Mouse (Mus musculus): ENCODE measurements around the gene Fam104a. TPM values are rescaled to one million over a fixed set of nuclear protein-coding genes. Genes with fewer than 3 reads are reported as not detected.

Fam104a gene
- total RNA-seq (2014; rRNA removed; ENCODE audit: low replicate concordance), result 23.3 and 25.2 TPM in 2 replicates
- polyA plus RNA-seq (2015; fragmentation: Nextera tagmentation; extraction: Ambion mirVana), result 32.7 and 33.6 TPM in 2 replicates

DNA sequence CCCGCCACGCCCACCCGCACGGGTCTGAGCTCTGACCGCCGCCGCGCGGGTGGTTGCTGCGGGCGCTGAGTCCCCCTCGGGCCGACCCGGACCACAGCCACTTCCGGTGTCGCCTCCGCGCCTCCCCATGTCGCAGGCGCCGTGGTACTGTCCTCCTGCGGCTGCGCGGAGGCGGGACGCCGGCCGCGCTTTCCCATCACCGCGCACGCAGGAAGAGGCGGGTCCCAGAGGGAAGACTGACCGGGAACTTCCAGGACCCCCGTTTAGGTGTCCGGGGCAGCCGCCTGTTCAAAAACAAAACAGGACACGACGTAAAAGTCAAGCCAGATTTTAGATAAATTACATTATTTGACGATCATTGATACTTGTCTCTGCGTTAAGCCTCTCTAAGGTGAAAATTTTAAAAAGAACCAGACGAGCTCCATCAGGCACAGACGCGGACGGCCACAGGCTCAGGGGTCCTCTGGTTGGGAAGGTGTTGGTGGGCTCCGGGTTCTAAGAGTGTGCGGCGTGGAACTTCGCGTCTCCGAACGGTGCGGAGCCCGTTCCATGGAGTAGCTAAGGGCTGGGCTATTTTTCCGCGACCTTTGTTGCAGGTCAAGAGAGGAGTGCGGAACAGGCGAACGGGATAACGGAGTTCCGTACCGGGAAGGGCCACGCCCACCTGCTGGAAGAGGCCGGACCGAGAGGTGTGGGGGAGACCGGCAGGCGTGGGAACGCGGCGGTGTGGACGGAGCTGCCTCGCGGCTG lies at the start of gene Fam104a, which contains the start of gene D11Wsu47e:
Gene Fam104a, minus strand, starts transcription at position 199 of the 750 bp plus-strand sequence.
Gene D11Wsu47e, plus strand, starts transcription at position 456 of the 750 bp plus-strand sequence.
- under 1% methylated on average over 72 of the region's 73 CpGs for WGBS
- no peaks in the 10 kb centered on the region for H3K9me3 ChIP-seq (replicated peaks; ENCODE audit: control insufficient read depth, low read length)
- ATAC-seq (ENCODE audit: insufficient read depth, low read depth), result peak; percentile 96

GRCm38 (mm10) chr11:113731945-113732612 lies 48.1 kb upstream of the Fam104a start:
- no peaks in the 10 kb centered on the region for H3K27me3 ChIP-seq (ENCODE audit: control insufficient read depth, insufficient read depth, low read length)
- no peak overlapping the region for H3K4me2 ChIP-seq (ENCODE audit: low read depth, low read length)
- DNase-seq (ENCODE audit: low spot score) (no peak), ATAC-seq (ENCODE audit: insufficient read depth, low read depth) (no peak)
- no peak overlapping the region for H3K4me3 ChIP-seq (ENCODE audit: low read depth, low read length)
- H3K36me3 ChIP-seq (replicated peaks; ENCODE audit: control insufficient read depth, insufficient read depth, low read length), result peaks cover 24% of the 10 kb centered on the region
- TF ChIP-seq EP300 (IDR thresholded peaks at IDR 0.05; ENCODE audit: low read depth), result no peak
- peak; percentile 2; the same call in 1 of the 2 replicates for TF ChIP-seq CTCF (IDR thresholded peaks at IDR 0.05; ENCODE audit: low read depth)
- peaks cover 19% of the 10 kb centered on the region for H3K4me1 ChIP-seq (ENCODE audit: control insufficient read depth, insufficient read depth)
- no peak overlapping the region for H3K9ac ChIP-seq (replicated peaks; ENCODE audit: low read depth, low read length)
- H3K27ac ChIP-seq (ENCODE audit: low read depth), result no peak overlapping the region
- WGBS, result 89% methylated on average over 10 of the region's 10 CpGs
- H3K9me3 ChIP-seq (replicated peaks; ENCODE audit: control insufficient read depth, low read length), result no peaks in the 10 kb centered on the region

More for the DNA sequence above, at the start of gene Fam104a, which contains the start of gene D11Wsu47e:
- Histone ChIP-seq H3K4me3 (ENCODE audit: low read depth, low read length) (peak within 1 kb of the TSS; percentile 89), H3K4me1 (ENCODE audit: control insufficient read depth, insufficient read depth) (peaks cover 31% of the 10 kb centered on the region), H3K36me3 (replicated peaks; ENCODE audit: control insufficient read depth, insufficient read depth, low read length) (peaks cover 14% of the 10 kb centered on the region), H3K9ac (replicated peaks; ENCODE audit: low read depth, low read length) (peak within 1 kb of the TSS; percentile 89), H3K27me3 (ENCODE audit: control insufficient read depth, insufficient read depth, low read length) (no peaks in the 10 kb centered on the region), H3K27ac (ENCODE audit: low read depth) (peak within 1 kb of the TSS; percentile 96), H3K4me2 (ENCODE audit: low read depth, low read length) (peak within 1 kb of the TSS; percentile 91)
- TF ChIP-seq CTCF (IDR thresholded peaks at IDR 0.05; ENCODE audit: low read depth), result no peak
- peak; percentile 96 for TF ChIP-seq EP300 (IDR thresholded peaks at IDR 0.05; ENCODE audit: low read depth)
- peak; percentile 94 for DNase-seq (ENCODE audit: low spot score)

DNA sequence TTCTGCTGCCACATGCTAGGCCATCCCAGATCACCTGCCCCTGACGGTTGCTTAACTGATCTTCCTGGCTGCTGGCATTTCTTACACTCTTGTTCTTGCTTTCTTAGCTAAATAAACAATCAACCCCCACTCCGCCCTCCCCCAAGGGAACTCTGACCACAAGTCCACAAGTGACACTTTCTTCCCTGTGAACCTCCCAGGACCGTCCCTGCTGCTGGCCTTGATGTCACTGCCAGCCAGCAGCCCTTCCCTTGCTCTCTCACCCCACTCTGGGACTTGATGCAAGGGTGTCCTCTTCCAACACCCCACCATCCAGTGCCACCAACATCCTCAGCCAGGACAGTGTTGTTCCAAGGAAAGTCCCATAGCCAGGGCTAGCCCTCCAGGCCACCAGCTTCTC lies 46.9 kb upstream of the Fam104a start:
- H3K9me3 ChIP-seq (replicated peaks; ENCODE audit: control insufficient read depth, low read length), result no peaks in the 10 kb centered on the region
- peaks cover 19% of the 10 kb centered on the region for H3K4me1 ChIP-seq (ENCODE audit: control insufficient read depth, insufficient read depth)
- DNase-seq (ENCODE audit: low spot score), result no peak
- 72% methylated on average over 3 of the region's 3 CpGs for WGBS
- no peaks in the 10 kb centered on the region for H3K27me3 ChIP-seq (ENCODE audit: control insufficient read depth, insufficient read depth, low read length)
- H3K9ac ChIP-seq (replicated peaks; ENCODE audit: low read depth, low read length), result no peak overlapping the region
- H3K27ac ChIP-seq (ENCODE audit: low read depth), result no peak overlapping the region
- no peak for ATAC-seq (ENCODE audit: insufficient read depth, low read depth)
- no peak overlapping the region for H3K4me3 ChIP-seq (ENCODE audit: low read depth, low read length)
- TF ChIP-seq CTCF (IDR thresholded peaks at IDR 0.05; ENCODE audit: low read depth), result no peak
- no peak for TF ChIP-seq EP300 (IDR thresholded peaks at IDR 0.05; ENCODE audit: low read depth)
- H3K4me2 ChIP-seq (ENCODE audit: low read depth, low read length), result no peak overlapping the region
- peaks cover 30% of the 10 kb centered on the region for H3K36me3 ChIP-seq (replicated peaks; ENCODE audit: control insufficient read depth, insufficient read depth, low read length)

DNA sequence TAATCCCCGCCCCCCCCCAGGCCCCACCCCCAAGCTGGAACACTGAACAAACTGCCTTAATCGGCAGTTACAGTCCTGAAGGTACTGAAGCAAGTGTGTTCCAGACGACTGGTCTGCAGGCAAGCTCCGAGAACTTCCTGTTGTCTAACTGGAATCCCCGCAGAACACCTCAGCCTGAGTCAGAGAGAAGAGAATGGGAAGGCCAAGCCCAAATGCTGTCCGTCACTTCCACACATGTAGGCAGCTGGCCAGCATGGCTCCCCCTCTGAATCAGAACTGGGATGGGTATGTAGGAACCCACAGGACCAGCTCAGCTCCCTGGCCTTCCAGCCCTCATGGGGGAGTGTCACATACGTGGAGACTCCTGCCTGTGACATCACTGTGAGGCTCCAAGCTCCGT lies 46.0 kb upstream of the Fam104a start:
- no peak overlapping the region for H3K4me2 ChIP-seq (ENCODE audit: low read depth, low read length)
- no peak for ATAC-seq (ENCODE audit: insufficient read depth, low read depth)
- peaks cover 30% of the 10 kb centered on the region for H3K36me3 ChIP-seq (replicated peaks; ENCODE audit: control insufficient read depth, insufficient read depth, low read length)
- TF ChIP-seq EP300 (IDR thresholded peaks at IDR 0.05; ENCODE audit: low read depth), result no peak
- no peak for TF ChIP-seq CTCF (IDR thresholded peaks at IDR 0.05; ENCODE audit: low read depth)
- no peak overlapping the region for H3K4me3 ChIP-seq (ENCODE audit: low read depth, low read length)
- no peak overlapping the region for H3K27ac ChIP-seq (ENCODE audit: low read depth)
- no peak overlapping the region for H3K9ac ChIP-seq (replicated peaks; ENCODE audit: low read depth, low read length)
- no peaks in the 10 kb centered on the region for H3K27me3 ChIP-seq (ENCODE audit: control insufficient read depth, insufficient read depth, low read length)
- H3K9me3 ChIP-seq (replicated peaks; ENCODE audit: control insufficient read depth, low read length), result no peaks in the 10 kb centered on the region
- 52% methylated on average over 8 of the region's 8 CpGs for WGBS
- DNase-seq (ENCODE audit: low spot score), result no peak
- peaks cover 14% of the 10 kb centered on the region for H3K4me1 ChIP-seq (ENCODE audit: control insufficient read depth, insufficient read depth)

DNA sequence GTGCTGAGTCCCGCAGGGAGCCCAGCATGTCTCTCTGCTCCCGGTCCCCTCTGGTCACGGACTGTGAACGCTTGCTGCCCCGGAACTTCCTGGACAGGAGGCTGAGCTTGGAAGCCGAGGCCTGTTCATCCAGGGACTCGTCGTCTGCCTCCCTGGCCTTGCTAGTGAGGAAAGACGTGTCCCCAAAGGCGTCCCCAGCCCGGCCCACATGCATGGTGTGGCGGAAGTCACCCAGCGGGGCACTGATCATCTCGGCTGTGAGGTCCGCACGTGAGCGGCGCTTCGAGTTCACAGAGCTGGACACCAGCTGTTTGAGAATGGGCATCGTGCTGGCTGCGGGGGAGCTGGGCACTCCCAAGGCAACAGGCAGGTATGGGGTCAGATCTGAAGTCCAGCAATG lies 45.3 kb upstream of the Fam104a start:
- Histone ChIP-seq H3K4me3 (ENCODE audit: low read depth, low read length) (no peak overlapping the region), H3K9ac (replicated peaks; ENCODE audit: low read depth, low read length) (no peak overlapping the region), H3K4me2 (ENCODE audit: low read depth, low read length) (no peak overlapping the region), H3K4me1 (ENCODE audit: control insufficient read depth, insufficient read depth) (peaks cover 14% of the 10 kb centered on the region), H3K27ac (ENCODE audit: low read depth) (no peak overlapping the region), H3K36me3 (replicated peaks; ENCODE audit: control insufficient read depth, insufficient read depth, low read length) (peaks cover 30% of the 10 kb centered on the region), H3K9me3 (replicated peaks; ENCODE audit: control insufficient read depth, low read length) (no peaks in the 10 kb centered on the region), H3K27me3 (ENCODE audit: control insufficient read depth, insufficient read depth, low read length) (no peaks in the 10 kb centered on the region)
- WGBS, result 84% methylated on average over 21 of the region's 21 CpGs
- ATAC-seq (ENCODE audit: insufficient read depth, low read depth) (no peak), DNase-seq (ENCODE audit: low spot score) (no peak)
- no peak for TF ChIP-seq CTCF (IDR thresholded peaks at IDR 0.05; ENCODE audit: low read depth)
- no peak for TF ChIP-seq EP300 (IDR thresholded peaks at IDR 0.05; ENCODE audit: low read depth)

Measured in heart, postnatal 0 days (tissue).